In genomic region chr2:158704720-158705119, GRCm38 (mm10) we compare ENCODE assay signal across 29 mouse cellular contexts. TPM values are rescaled to one million over a fixed set of nuclear protein-coding genes. Genes with fewer than 3 reads are reported as not detected.
DNase-seq lines count a peak whose midpoint lies in the region; ATAC-seq and TF ChIP-seq lines count a peak whose summit lies in the region.
"Had no signal": no experiment of that assay in that cellular context is flagged by ENCODE, and none has a peak within 500 bp of the region (broad histone marks: within the 10 kb centered on the region; RNA-seq: fewer than 3 reads in every experiment).

No protein-coding gene starts in this region.

- WGBS in hindbrain, postnatal 0 days = 73% methylated on average over 3 of the region's 3 CpGs
- WGBS in hindbrain, embryonic 16.5 days = 77% methylated on average over 3 of the region's 3 CpGs
- 66% methylated on average over 3 of the region's 3 CpGs for WGBS in lung, embryonic 14.5 days

- H3K27ac ChIP-seq in hindbrain, postnatal 0 days = no peak overlapping the region
- no peak overlapping the region for H3K27ac ChIP-seq in hindbrain, embryonic 16.5 days (ENCODE audit: low read depth, low read length)
- no peak overlapping the region for H3K27ac ChIP-seq in lung, embryonic 14.5 days (ENCODE audit: low read depth)
- H3K27ac ChIP-seq: embryonic facial prominence, embryonic 15.5 days; forebrain, embryonic 12.5 days; hindbrain, embryonic 13.5 days; left cerebral cortex, adult 2 months; limb, embryonic 12.5 days; midbrain, embryonic 10.5 days; neural tube, embryonic 12.5 days had no signal

- no peaks in the 10 kb centered on the region for H3K36me3 ChIP-seq in hindbrain, postnatal 0 days (ENCODE audit: insufficient read depth, low read length)
- peaks cover 4% of the 10 kb centered on the region; the same call in 1 of the 2 replicates for H3K36me3 ChIP-seq in hindbrain, embryonic 16.5 days (ENCODE audit: control insufficient read depth, insufficient read depth, low read length)
- no peaks in the 10 kb centered on the region for H3K36me3 ChIP-seq in lung, embryonic 14.5 days (ENCODE audit: insufficient read depth)
- H3K36me3 ChIP-seq: embryonic facial prominence, embryonic 15.5 days; forebrain, embryonic 12.5 days; heart, embryonic 12.5 days; hindbrain, embryonic 13.5 days; limb, embryonic 12.5 days; midbrain, embryonic 10.5 days; neural tube, embryonic 12.5 days had no signal

- no peak overlapping the region for H3K4me3 ChIP-seq in hindbrain, postnatal 0 days (ENCODE audit: low read length)
- no peak overlapping the region for H3K4me3 ChIP-seq in hindbrain, embryonic 16.5 days (ENCODE audit: low read length)
- no peak overlapping the region for H3K4me3 ChIP-seq in lung, embryonic 14.5 days (ENCODE audit: low read depth, low read length)
- H3K4me3 ChIP-seq: embryonic facial prominence, embryonic 15.5 days; forebrain, embryonic 12.5 days; heart, embryonic 12.5 days; hindbrain, embryonic 13.5 days; left cerebral cortex, adult 2 months; limb, embryonic 12.5 days; midbrain, embryonic 10.5 days; myocyte; neural tube, embryonic 12.5 days had no signal

- peak; percentile 28 for TF ChIP-seq CTCF in hindbrain, postnatal 0 days (IDR thresholded peaks at IDR 0.05; ENCODE audit: low read depth)
- TF ChIP-seq CTCF in lung, embryonic 14.5 days (IDR thresholded peaks at IDR 0.05; ENCODE audit: low read depth) = 0 out of 2 replicates have a peak, but pooled peaks have one; percentile 19

- no peak overlapping the region for H3K4me2 ChIP-seq in hindbrain, postnatal 0 days (ENCODE audit: low read depth, low read length)
- no peak overlapping the region for H3K4me2 ChIP-seq in hindbrain, embryonic 16.5 days (ENCODE audit: low read length)
- no peak overlapping the region for H3K4me2 ChIP-seq in lung, embryonic 14.5 days
- H3K4me2 ChIP-seq: embryonic facial prominence, embryonic 15.5 days; forebrain, embryonic 12.5 days; heart, embryonic 12.5 days; hindbrain, embryonic 13.5 days; limb, embryonic 12.5 days; neural tube, embryonic 12.5 days had no signal

- no peak overlapping the region for H3K9ac ChIP-seq in hindbrain, postnatal 0 days (replicated peaks; ENCODE audit: low read length)
- H3K9ac ChIP-seq in hindbrain, embryonic 16.5 days (ENCODE audit: low read depth, low read length) = no peak overlapping the region
- no peak overlapping the region for H3K9ac ChIP-seq in lung, embryonic 14.5 days
- H3K9ac ChIP-seq: embryonic facial prominence, embryonic 15.5 days; forebrain, embryonic 12.5 days; heart, embryonic 12.5 days; hindbrain, embryonic 13.5 days; limb, embryonic 12.5 days; neural tube, embryonic 12.5 days had no signal

- H3K27me3 ChIP-seq in hindbrain, postnatal 0 days (ENCODE audit: insufficient read depth, low read length) = no peaks in the 10 kb centered on the region
- H3K27me3 ChIP-seq in hindbrain, embryonic 16.5 days (replicated peaks; ENCODE audit: control insufficient read depth, insufficient read depth, low read length) = no peaks in the 10 kb centered on the region
- H3K27me3 ChIP-seq in lung, embryonic 14.5 days (ENCODE audit: insufficient read depth, low read length) = no peaks in the 10 kb centered on the region
- H3K27me3 ChIP-seq: embryonic facial prominence, embryonic 15.5 days; heart, embryonic 12.5 days; hindbrain, embryonic 13.5 days; limb, embryonic 12.5 days; neural tube, embryonic 12.5 days had no signal

- H3K9me3 ChIP-seq in hindbrain, postnatal 0 days (ENCODE audit: low read length) = no peaks in the 10 kb centered on the region
- no peaks in the 10 kb centered on the region for H3K9me3 ChIP-seq in hindbrain, embryonic 16.5 days (ENCODE audit: control insufficient read depth, low read length)
- H3K9me3 ChIP-seq in lung, embryonic 14.5 days (ENCODE audit: low read depth, low read length) = no peaks in the 10 kb centered on the region
- H3K9me3 ChIP-seq: embryonic facial prominence, embryonic 15.5 days; forebrain, embryonic 12.5 days; heart, embryonic 12.5 days; hindbrain, embryonic 13.5 days; limb, embryonic 12.5 days; midbrain, embryonic 10.5 days; neural tube, embryonic 12.5 days had no signal

- no peaks in the 10 kb centered on the region for H3K4me1 ChIP-seq in hindbrain, postnatal 0 days (ENCODE audit: insufficient read depth, low read length)
- H3K4me1 ChIP-seq in hindbrain, embryonic 16.5 days (ENCODE audit: control insufficient read depth, insufficient read depth, low read depth, low read length) = no peaks in the 10 kb centered on the region
- H3K4me1 ChIP-seq in lung, embryonic 14.5 days (ENCODE audit: insufficient read depth) = no peaks in the 10 kb centered on the region
- H3K4me1 ChIP-seq: embryonic facial prominence, embryonic 15.5 days; forebrain, embryonic 12.5 days; heart, embryonic 12.5 days; hindbrain, embryonic 13.5 days; limb, embryonic 12.5 days; midbrain, embryonic 10.5 days; neural tube, embryonic 12.5 days had no signal

- no peak for DNase-seq in hindbrain, postnatal 0 days (ENCODE audit: low spot score)
- DNase-seq in lung, embryonic 14.5 days = peak; percentile 34
- DNase-seq in lung, postnatal 14 days = no peak
- peak; percentile 9 for DNase-seq in 3T3-L1 (ENCODE audit: low read depth, low spot score)
- peak; percentile 11 for DNase-seq in NIH3T3 (ENCODE audit: low read depth)
- no peak for DNase-seq in cerebellum, adult 8-10 months
- DNase-seq: adrenal gland, postnatal 14 days; B cell, adult 2 months; cerebellum, adult 11-12 months; cerebellum, postnatal 10 days; gastrocnemius, postnatal 25 days; heart, adult 11 months; heart, postnatal 4 days; kidney, adult 9 months; kidney, postnatal 14 days; lung, postnatal 10 days; right cerebral cortex, postnatal 4 days; thymus, postnatal 25 days had no signal

- no peak for ATAC-seq in hindbrain, postnatal 0 days
- no peak for ATAC-seq in hindbrain, embryonic 16.5 days
- no peak for ATAC-seq in lung, embryonic 14.5 days (ENCODE audit: insufficient read depth)
- ATAC-seq: midbrain, embryonic 16.5 days had no signal

RNA-seq across cellular contexts. Expression of gene Ppp1r16b, which starts 39.5 kb away (rescaled TPM):
- total RNA-seq in hindbrain, postnatal 0 days (2014; rRNA removed) = 25.9 and 32.4 TPM in 2 replicates
- 29.7 and 30.3 TPM in 2 replicates for polyA plus RNA-seq in hindbrain, postnatal 0 days (2015; fragmentation: Nextera tagmentation; extraction: Ambion mirVana)
- 26.4 and 27.2 TPM in 2 replicates for polyA plus RNA-seq in hindbrain, embryonic 16.5 days (2015; fragmentation: Nextera tagmentation; extraction: Ambion mirVana)
- polyA plus RNA-seq in lung, embryonic 14.5 days (2014; fragmentation: Nextera tagmentation; extraction: Ambion mirVana) = 16.3 and 17.6 TPM in 2 replicates

Comparison
In these comparisons a context has a peak if more than half of its experiments do, and no peak if none do; other contexts are left out.
1. DNase-seq: peak in lung, embryonic 14.5 days (single experiment), 3T3-L1 (single experiment) and NIH3T3 (single experiment); none in hindbrain, postnatal 0 days (single experiment), lung, postnatal 14 days (single experiment) and cerebellum, adult 8-10 months (single experiment).